Mouse (Mus musculus) gastrocnemius, adult 2 months (tissue): ENCODE measurements around the gene Grhpr. TPM values are rescaled to one million over a fixed set of nuclear protein-coding genes. Genes with fewer than 3 reads are reported as not detected.
"Not testable (repeated sequence)": the region's sequence is repeated elsewhere in the genome, so short reads cannot be mapped to it uniquely, and the experiment has no call there.

Experiments
- DNase-seq: peaks from one replicate; pipeline ENCODE4 v3.0.0; 2022
- H3K27ac ChIP-seq: fragments of 200-600 bp; 2 replicates; pipeline ENCODE4 v1.8.1; 2022; ENCODE audit warnings: mild to moderate bottlenecking
- H3K4me3 ChIP-seq: fragments of 200-600 bp; 2 replicates; pipeline ENCODE4 v1.8.1; 2022; ENCODE audit warnings: mild to moderate bottlenecking, moderate library complexity
- CTCF ChIP-seq: fragments of 200-600 bp; IDR thresholded peaks from 2 replicates; pipeline ENCODE4 v1.8.1; 2022; ENCODE audit warnings: antibody characterized with exemption, mild to moderate bottlenecking, moderate library complexity
- intact Hi-C: fragments of 180-260 bp; cut with DNase I; formaldehyde crosslinking; loops from one replicate; pipeline ENCODE4 v1.15.1; 2025
- total RNA-seq, 2 experiments: library from RNA; stranded (reverse); gene quantifications; 2 replicates each; pipeline ENCODE4 v1.2.3; 2021

The Grhpr gene
- total RNA-seq, 2 experiments from 2014 or later = 23.9 to 24.7 TPM

DNA sequence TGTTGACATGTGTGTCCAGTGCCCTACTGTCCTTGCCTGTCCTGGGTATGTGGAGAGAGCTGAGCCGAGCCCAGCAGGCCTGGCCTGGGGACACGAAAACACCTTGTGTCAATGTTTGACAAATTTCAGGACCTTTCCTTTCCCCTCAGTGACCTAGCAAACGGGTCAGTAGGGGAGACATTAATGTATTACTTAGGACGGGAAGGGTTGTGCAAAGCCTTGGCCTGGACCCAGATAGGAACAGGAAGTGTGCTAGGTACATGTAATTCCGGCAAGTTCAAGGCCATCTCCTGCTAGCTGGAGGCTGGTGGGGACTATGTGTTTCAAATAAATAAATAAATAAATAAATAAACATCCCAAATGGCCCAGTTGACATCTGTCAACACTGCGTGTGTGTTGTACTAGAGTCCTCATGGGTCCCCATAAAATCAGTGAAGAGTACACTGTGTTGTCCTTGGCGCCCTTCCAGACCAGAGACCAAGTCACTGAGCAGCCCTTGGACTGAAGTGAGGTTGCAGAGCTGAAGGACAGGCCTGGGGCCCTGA lies 1.3 kb upstream of the Grhpr start:
- no peak for DNase-seq
- Histone ChIP-seq H3K4me3 (no peak overlapping the region), H3K27ac (no peak overlapping the region)
- TF ChIP-seq CTCF = no peak
- intact Hi-C loops = loop anchor here (2.0 kb wide), 1 partner anchor 31 kb away; no protein-coding TSS in a partner anchor

DNA sequence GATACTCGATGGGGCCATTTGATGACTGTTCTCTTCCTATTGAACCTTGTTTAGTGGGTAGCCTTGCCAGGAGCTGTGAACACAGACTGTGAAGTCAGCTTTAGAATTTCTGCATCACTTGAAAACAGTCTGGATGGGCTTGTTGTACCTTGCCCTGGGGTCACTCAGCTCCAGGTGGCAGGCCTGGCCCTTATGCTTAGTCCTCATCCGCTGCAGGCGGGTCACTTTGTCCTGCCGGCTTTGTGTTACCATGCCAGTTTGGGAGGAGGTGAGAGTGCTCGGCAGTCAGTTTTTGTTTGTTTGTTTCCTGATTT lies 736 bp downstream of the Grhpr start:
- intact Hi-C loops = loop anchor here (2.0 kb wide), 1 partner anchor 29 kb away; no protein-coding TSS in a partner anchor
- H3K27ac ChIP-seq = peak overlapping the region; percentile 95

DNA sequence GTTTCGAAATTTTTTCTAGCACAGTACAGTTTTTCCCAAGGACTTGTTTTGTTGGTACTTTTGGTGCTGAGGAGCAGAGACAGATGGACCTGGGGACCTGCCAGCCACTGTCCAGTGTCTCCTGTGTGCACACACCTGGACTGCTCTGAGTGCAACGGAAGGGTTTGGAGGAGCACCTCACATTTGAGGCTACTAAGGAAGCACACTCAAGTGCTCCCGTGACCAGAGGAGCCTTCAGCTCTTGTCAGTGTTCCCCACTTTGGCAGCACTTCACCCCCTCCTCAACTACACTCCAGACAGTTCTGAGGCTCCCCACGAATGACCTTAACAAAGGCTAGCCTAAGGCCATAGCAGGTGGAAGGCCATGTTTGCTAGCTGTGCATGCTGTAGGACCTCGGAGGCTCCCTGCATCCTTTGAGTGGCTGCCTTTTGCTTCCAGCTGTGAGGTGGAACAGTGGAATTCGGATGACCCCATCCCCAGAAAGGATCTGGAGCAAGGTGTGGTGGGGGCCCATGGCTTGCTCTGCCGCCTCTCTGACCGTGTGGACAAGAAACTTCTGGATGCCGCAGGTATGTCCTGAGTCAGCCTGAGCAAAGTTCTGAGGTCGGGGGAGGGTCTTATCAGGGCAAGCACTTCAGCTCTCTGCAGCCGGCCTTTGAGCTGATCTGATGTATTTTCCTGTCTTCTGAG lies 1.4 kb downstream of the Grhpr start:
- intact Hi-C loops = no loop called here
- peak overlapping the region; percentile 95; the same call in 1 of the 2 replicates for H3K27ac ChIP-seq
- no peak for DNase-seq
- no peak overlapping the region for H3K4me3 ChIP-seq
- TF ChIP-seq CTCF = no peak

More for the DNA sequence above, 736 bp downstream of the Grhpr start:
- no peak for DNase-seq
- no peak for TF ChIP-seq CTCF
- peak overlapping the region; percentile 89 for H3K4me3 ChIP-seq

DNA sequence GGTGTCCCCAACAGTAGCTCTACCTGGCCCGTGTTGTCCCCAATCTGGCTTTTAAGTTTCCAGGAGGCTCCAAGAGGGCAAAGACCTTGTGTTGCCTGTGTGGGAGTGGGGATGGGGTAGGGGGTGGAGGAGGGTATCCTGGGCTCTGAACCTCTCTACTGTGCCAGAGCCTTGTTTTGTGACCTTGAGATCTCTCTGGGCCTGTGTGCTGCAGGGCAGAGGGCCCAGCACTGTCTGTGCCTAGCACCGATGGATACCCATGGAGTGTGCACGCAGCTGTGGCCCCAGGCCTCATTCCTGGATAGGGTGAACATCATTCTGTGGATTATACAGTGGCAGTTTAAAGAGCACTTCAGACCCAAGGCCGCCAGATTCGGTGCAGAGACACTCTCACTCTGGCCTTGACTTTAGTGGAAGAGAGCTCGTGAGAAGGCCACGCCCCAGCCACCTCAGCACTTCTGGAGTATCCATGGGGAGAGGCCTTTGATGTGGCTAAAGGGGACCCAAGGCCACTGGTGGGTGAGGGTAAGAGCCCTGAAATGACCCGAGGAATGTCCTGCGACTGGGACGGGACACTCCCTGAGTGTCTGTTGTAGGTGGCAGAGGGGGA lies 2.0 kb downstream of the Grhpr start:
- intact Hi-C loops = no loop called here
- DNase-seq = no peak
- Histone ChIP-seq H3K4me3 (no peak overlapping the region), H3K27ac (no peak overlapping the region)
- TF ChIP-seq CTCF = no peak

DNA sequence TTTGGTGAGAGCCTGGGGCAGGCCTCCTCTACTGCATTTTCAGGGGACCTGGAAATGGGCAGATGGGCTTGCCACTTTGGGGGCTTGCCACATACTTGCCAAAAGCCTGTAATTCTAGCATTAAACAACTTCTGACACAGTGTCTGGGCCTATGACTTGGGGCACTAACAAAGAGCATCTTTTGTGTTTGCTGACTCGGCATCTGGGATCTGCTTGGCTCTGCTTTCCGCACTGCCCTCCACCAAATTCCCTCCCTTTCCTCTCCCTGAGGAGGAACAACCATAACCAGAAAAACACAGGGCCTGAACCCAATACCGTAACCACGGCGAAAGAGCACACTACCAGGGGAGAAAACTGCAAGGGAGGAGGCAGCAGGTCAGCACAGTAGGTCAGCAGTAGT lies 9.4 kb downstream of the Grhpr start:
- Histone ChIP-seq H3K4me3 (no peak overlapping the region), H3K27ac (no peak overlapping the region)
- TF ChIP-seq CTCF = no peak
- intact Hi-C loops = no loop called here
- DNase-seq = no peak

DNA sequence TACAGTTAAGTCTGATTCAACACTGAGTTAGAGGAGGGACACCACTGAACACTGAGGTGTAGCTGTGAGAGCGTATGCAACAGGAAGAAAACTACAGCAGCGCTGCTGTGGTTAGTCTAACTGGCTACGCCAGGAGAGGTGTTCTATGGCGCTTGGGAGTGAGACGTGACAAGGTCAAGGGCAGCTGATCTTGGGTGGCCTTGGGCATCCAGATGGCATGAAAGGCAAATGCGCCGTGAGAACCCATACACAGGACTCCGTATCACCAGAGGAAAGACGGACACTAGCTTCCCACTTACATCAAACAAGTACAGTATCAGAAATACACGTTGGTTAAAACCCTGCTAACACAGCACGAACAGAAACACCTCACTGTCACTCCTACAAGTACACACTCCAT lies 11.1 kb downstream of the Grhpr start:
- DNase-seq, H3K4me3 ChIP-seq, intact Hi-C loops, H3K27ac ChIP-seq: not testable (repeated sequence)

DNA sequence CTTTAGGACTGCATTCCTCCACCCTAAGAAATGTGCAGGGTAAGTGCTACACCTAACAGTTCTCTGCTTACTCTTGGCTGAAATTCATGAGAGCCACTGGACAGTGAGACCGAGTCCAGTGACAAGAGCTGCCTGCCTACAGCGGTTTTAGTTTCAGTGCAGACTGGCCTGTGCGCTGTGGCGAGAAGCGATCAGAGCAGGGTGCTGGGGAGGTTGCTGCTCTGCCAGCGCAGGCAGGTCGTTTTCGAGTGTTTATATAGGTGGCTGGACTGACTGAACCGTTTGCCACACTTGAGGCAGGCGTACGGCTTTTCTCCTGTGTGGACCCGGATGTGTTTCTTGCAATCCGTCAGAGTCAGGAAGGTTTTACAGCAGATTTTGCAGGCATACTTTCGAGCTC lies 12.0 kb downstream of the Grhpr start:
- peak; percentile 42 for DNase-seq
- peak overlapping the region; percentile 24; the same call in 1 of the 2 replicates for H3K27ac ChIP-seq
- H3K4me3 ChIP-seq, intact Hi-C loops: not testable (repeated sequence)

DNA sequence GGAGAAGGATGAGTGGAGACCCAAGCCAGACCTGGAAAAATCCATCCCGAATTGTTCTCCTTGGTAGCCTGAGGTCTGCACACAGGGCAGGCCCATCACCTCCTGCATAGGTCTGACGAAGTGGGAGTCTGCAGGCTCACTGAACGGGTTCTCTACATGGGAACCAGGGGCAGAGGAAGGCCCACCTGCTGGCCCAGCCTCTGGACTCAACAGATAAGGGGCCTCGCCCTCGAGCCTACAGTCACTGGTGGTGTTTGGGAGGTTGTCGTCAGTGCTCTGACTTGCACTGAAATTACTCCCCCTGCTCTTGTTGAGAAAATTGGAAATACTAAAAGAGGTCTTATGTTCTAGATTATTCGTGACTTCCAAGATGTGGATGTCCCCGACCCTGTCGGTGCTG lies 12.7 kb downstream of the Grhpr start:
- TF ChIP-seq CTCF = no peak
- DNase-seq = no peak
- intact Hi-C loops = no loop called here
- no peak overlapping the region for H3K27ac ChIP-seq
- no peak overlapping the region for H3K4me3 ChIP-seq

DNA sequence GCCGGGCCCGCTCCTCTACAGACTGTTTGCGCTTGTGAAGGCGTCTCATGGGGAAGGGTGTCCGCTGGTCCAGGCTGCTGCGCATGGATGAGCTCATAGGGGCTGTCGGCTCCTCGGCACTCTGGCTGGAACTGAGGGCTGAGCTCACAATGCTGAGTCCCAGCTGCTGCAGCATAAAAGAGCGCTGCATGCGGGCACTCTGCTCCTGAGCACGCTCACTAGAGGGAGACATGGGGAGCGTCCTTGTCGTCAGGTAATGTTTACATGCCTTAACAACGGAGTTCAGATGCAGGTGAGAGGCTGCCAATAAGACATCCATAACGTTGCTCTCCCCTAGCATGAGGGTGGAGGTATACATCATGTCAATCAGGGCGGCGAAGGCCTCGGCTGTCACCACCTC lies 13.6 kb downstream of the Grhpr start:
- DNase-seq = no peak

DNA sequence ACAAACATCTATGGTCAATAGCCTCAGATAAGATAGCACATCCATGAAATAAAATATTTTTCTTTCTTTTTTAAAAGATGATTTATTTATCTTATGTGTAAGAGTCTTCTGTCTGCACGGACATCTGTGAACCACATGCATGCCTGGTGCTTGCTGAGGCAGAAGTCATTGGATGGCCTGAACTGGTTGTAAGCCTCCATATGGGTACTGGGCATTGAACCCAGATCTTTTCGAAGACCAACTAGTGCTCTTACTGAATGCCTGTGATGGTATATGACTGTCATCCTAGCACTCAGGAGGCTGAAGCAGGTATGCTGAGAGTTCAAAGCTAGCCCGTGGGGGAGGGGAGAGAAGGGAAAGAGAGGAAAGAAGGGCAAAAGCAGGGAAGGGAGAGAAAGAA lies 16.9 kb downstream of the Grhpr start:
- intact Hi-C loops = no loop called here
- H3K27ac ChIP-seq = no peak overlapping the region
- no peak for TF ChIP-seq CTCF
- H3K4me3 ChIP-seq = no peak overlapping the region
- no peak for DNase-seq

More for the DNA sequence above, 13.6 kb downstream of the Grhpr start:
- H3K27ac ChIP-seq = no peak overlapping the region
- H3K4me3 ChIP-seq = no peak overlapping the region
- no peak for TF ChIP-seq CTCF
- intact Hi-C loops = no loop called here

DNA sequence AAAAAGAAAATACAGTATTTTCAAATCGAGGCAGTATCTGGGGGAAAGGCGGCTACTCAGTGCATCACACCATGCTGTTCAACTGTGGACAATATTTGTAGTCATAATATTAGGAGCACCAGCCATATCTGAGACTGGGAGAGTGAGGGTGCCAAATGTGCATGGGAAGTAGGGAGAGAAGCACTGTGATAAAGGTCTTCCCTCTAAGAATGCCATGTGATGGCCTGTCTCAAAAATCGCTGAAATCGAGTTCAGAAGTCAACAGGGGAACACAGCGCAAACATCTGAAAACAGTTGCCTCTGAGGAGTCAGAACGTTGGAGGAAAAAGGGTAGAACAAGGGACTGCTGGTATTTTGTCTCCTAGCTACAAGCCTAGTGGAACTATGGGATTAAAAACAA lies 18.8 kb downstream of the Grhpr start:
- TF ChIP-seq CTCF = no peak
- no peak overlapping the region for H3K4me3 ChIP-seq
- no peak for DNase-seq
- no peak overlapping the region for H3K27ac ChIP-seq
- intact Hi-C loops = no loop called here

DNA sequence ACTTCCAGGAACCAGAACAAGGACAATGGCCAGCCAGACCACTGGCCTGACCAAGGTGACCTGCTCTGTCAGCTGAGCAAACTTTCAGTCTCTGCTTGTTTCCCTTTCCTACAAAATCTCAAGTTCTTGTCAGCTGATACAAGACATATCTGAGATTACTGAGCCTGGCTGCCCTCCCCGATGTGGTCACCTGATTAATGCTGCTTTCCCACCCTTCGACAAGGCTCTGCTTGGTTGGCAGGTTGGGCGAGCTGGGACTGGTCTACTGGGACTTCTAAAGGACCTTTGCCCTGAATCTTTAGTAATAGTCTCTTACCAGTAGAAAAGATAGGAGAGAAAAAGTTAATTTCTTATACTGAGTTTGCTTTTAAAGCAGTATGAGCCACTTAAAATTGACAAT lies 24.3 kb downstream of the Grhpr start:
- Histone ChIP-seq H3K27ac (no peak overlapping the region), H3K4me3 (no peak overlapping the region)
- no peak for TF ChIP-seq CTCF
- intact Hi-C loops = no loop called here
- no peak for DNase-seq

DNA sequence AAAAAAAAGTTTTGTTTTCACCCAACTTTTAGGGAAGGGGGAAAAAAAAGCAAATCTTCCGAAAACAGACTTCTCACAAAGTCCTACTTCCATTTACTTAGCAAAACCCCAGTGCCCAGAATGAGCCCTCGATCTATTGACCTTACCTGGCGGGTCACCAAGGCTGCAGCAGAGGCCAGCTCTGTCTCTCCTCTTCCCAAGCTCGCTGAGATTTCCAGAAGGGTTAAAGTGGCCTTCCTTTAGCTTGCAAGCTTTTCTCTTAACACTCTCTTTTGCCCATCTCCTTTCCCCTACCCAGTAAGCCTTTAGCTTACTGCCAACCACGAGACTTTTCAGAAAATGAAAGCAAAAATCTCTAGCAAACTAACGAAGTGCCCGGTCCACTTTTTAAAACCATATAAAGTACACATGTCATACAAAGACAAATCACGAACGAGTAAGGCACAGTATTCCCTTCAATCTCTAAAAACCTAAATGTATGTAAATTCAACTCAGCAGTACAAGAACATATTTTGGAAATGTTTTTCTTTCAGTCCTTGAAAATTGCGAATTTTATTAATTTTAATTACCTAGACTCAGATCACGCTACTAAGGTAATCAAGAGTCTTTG lies 29.7 kb downstream of the Grhpr start:
- DNase-seq = peak; percentile 35
- intact Hi-C loops = loop anchor here (2.0 to 10.0 kb wide), 3 partner anchors 30 to 524 kb away; partner anchors contain the start of genes Grhpr, Shb and Slc25a51
- peak overlapping the region; percentile 98 for H3K4me3 ChIP-seq
- no peak for TF ChIP-seq CTCF
- H3K27ac ChIP-seq = peak overlapping the region; percentile 96
